Mouse (Mus musculus): Measurements from ENCODE around the gene Hdac9.
"Not testable (repeated sequence)": the region's sequence is repeated elsewhere in the genome, so short reads cannot be mapped to it uniquely, and the experiment has no call there.

The Hdac9 gene

DNA sequence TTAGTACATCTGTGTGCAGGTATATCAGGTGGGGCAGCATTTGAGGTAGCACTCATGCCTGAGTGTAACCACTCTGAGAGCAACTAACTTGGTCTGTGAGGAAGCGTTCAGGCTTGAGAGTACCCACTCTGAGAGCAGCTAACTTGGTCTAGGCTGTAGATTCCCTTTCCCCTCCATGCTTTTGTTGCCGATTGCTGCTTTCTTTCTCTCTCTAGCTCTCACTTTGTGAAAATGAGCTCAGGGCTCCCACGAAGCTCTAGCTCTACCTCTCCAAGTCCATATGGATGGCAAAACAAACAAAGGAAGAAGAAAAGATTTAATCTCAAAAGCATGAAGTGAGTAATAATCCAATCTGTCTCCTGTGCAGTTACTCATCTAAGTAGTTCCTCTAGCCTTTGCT, 421.0 kb downstream of the Hdac9 start:
- no peak for DNase-seq (ENCODE audit: low spot score in 2 of 2)

DNA sequence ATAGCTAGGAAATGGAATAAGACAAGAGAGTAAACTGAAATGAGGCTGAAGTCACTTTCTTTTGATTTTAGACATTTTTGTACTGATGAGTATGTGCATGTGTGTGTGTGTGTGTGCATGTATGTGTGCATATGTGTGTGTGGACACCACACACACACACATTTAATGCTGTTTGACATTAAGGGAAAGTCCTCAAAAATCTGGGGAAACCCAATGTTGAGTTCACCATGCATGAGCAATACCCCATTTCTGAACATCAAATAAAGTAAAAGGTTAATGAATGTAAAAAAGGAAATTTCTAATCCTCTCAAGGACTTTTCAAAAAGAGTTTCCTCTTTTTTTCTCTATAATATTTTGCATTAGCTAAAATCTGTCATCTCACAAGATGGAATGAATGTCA, 427.3 kb downstream of the Hdac9 start:
- DNase-seq (ENCODE audit: low spot score in 2 of 2): no peak

DNA sequence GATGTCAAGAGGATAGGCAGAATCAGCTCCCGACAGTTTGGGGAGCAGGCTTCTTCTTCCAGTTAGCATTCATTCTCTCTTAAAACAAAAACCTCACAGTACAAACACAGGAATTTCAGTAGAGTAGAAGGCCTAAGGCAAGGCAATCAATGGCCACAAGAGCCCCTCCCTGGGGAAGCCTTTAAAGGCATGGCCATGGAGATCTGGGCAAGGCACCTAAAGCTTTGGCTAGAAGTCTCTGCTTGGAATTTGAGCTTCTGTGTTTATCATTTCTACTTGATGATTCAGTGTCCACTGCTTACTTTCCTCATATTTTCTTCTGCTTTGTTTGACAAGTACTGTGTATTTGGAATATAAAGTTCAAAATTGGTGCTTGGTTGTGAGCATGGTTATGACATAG, 429.2 kb downstream of the Hdac9 start:
- no peak for DNase-seq (ENCODE audit: low spot score in 2 of 2)

DNA sequence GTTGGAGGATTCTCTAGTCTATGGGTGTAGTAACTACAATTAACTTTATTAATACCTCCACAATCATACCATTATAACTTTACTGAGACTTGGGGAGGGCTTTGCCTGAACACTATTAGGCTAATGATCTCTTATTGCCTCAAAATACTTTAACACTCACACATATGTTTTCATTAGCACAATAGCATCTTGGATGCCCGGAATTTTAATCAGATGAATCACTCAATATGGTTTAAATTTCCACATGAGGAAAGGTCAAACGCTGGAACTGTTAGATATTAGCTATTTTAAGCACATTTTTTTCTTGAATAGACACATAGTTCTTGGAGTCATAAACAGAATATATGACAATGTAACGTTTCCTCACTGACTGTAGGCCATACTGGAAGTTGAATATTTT, 429.9 kb downstream of the Hdac9 start:
- no peak for DNase-seq (ENCODE audit: low spot score in 2 of 2)

DNA sequence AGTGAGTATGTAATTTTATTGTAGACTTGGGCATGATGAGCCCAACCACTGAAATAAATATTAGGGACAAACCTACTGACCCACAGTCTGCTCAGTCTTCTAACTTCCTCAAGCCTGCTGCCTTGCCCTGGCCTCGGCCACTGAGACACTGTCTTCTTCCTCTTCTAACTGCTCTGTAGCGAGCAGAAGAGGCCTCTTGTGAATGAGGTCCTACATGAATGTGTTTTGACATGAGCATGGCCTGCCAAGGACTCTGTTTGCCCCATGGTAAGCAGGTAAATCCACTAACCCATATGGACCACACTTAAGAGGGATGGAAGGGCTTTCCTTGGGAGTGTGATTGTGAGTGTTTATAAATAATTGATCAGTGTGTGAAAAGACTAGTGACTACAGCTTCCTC, 430.9 kb downstream of the Hdac9 start:
- DNase-seq (ENCODE audit: low spot score in 2 of 2): no peak

DNA sequence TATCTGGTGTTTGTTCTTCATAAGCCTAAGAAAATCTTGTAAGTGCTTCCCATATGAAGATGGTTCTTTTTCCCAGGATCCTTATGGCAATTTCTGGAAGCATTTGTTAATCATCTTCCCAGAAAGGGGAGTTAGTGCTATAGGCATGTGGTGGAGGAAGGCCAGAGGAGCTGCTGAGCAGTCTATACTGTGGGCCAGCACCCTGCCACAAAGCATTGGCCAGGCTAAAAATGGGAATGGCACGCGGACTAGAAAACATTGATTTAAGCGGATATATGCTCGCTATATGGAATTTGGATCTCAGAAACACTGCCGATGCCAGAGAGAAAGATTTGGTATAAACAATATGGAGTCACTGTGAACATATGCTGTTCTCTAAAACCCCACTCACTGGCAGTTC, 435.2 kb downstream of the Hdac9 start:
- DNase-seq (ENCODE audit: low spot score in 2 of 2): no peak

DNA sequence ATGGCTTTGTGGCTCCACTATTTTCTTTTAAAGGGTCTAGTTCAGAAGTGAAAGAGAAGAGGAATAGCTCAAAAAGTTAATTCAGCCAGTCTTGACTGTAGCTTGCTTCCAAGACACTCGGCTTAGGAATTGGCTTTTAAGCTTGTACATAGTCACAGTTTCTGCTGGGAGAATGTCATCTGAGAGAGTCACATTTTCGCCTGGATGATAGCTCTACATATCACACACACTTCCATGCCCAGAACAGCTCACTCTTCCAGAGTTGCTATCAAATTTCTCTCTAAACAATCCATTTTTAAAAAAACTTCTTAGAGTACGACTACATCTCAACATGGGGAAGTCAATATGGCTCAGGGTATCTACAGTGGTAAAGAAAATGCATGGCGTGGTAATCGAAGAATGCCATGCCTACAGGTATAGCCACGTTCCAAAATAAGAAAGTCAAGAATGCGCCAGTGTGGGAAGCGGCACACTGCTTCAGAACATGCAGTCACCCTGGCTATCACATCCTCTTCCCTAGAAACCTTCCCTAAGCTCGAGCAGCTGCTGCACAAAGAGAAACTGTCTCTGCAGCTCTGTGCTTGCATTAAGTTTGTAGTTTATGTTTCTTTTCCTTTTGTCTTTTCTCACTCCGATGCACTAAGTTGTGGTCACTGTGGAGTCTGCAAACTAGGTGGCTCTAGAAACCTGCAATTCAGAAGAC, 443.8 kb downstream of the Hdac9 start:
- DNase-seq (ENCODE audit: low spot score in 2 of 2): no peak

DNA sequence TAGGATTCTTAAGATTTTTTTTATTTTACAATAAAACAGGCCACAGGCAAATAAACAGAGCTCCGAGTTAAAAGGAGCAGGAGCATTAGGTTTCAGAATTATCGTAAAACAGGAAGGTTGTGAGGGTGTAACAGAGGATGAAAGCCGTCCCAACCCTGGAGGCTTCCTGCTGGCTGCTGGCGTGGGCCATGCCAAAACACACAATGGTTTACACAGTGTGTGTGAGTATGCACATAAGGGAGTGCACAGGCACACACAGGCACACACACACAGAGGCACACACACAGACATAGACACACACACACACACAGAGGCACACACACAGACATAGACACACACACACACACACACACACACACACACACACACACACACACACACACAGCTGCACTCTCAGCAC, 444.4 kb downstream of the Hdac9 start:
- no peak for DNase-seq (ENCODE audit: low spot score in 2 of 2)

DNA sequence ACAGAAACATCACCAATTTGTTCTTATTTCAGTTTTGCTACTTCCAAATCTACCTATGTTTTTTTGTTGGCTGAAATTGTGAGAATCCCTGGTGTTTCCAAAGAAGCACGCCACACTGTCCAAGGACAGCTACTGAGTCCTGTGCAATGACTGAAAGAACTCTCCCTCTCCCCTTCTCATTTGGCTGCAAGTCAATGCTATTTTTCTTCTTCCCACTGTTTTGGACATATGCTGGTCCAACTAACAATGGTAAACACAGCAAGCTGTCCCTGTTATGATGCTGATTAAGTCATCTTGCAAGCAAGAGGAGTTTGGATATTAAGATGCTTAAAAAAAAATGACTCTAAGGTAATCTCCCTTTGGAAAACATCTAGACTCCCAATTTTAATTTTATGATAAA, 455.2 kb downstream of the Hdac9 start:
- DNase-seq (ENCODE audit: low spot score in 2 of 2): no peak

DNA sequence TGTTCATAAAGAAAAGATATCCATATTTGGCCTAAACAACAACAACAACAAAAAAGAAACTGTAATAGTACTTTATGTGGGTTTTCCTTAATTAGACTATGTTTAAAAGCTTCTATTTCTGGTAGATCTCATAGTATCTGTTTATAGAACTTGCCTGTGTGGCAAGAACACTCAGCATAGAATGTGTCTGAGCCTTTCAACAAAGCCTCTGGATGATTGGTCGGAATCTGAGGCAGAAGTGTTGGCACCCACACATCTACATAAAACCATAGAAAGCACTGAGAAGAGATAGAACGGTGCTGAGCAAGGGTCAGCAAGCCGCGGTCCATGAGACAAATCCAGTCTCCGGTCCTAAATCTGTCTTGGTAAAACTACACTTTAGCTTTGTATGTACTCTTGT, 464.3 kb downstream of the Hdac9 start:
- no peak for DNase-seq (ENCODE audit: low spot score in 2 of 2)

DNA sequence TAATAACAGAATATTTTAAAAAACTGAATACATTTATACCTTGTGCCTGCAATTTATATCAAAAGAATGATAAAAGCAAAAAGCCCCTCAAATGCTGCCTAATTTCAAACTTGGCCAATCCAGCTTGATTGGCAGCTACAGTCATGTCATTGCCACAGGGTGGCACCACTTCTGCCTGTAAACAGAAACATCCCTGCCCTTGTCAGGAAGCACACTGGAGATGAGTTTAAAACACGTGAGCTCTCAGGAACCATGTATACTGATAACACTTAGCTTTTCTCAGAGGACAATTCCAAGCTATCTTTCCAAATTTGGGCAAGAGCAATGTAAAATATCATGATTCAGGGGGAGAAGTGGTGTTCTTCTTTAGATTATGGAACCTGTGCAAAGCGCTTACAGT, 465.7 kb downstream of the Hdac9 start:
- no peak for DNase-seq (ENCODE audit: low spot score in 2 of 2)

DNA sequence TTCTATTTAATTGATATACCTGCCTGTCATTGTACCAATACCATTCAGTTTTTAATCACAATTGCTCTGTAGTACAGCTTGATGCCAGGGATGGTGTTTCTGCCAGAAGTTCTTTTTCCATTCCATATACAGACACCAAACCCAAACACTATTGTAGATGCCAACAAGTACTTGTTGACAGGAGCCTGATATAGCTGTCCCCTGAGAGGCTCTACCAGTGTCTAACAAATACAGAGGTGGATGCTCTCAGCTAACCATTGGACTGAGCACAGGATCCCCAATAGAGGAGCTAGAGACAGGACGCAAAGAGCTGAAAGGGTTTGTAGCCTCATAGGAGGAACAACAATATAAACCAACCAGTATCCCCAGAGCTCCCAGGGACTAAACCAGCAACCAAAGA, 472.2 kb downstream of the Hdac9 start:
- DNase-seq (ENCODE audit: low spot score in 2 of 2): not testable (repeated sequence)

DNA sequence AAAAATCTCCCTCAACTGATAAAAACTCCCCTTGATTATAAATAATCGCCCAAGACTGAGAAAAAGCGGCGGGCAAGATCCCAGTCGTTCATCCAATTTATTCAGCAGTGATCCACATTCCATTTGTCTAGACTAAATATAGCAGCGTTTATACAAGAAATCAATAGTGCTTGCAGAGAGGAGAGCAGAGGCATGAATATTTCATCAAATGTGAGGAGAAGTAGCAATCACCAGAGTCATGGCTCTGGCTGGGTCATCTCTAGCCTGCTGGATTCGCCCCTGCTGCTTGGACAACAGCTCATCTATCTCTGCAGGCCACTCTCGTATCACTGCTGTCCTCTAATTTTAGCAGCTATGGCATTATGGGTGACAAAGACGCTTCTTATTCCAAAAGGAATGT, 476.0 kb downstream of the Hdac9 start:
- DNase-seq (ENCODE audit: low spot score in 2 of 2): no peak

DNA sequence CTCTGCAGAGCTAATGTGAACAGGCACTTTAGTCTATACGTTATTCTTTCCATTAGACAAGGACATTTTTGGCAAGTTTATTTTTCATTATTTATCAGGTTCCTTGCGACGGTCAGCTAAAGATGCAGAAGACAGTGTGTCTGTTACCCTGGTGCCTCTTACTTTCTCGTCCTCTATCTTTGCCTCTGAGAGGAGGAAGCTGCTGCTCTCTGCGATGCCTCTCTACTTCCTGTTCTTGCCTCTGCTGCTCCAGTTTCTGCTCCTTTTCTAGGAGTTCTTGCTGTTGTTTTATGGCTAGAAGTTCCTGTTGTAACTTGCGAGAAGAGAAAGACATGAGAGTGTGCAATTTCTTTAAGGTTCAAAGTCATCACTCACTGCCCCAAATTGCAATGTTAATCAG, 484.0 kb downstream of the Hdac9 start:
- no peak for DNase-seq (ENCODE audit: low spot score in 2 of 2)

DNA sequence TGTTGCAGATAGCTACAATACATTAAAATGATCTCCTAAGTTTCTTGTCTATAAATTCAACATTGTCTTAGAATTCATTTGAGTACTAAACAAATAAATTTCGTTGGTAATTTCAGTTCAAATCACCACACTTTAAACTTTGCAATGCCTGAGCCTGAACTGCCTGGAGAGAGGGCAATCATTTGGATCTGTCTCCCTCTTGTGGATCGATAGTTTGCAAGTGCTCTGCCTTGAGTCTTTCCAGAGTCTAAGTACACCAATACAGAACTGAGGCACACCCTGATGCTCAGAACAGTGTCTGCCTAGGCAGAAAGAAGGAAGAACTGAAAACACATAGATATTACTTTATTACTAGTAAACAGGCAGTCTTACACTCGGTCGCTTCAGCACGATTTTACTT, 484.4 kb downstream of the Hdac9 start:
- no peak for DNase-seq (ENCODE audit: low spot score in 2 of 2)

DNA sequence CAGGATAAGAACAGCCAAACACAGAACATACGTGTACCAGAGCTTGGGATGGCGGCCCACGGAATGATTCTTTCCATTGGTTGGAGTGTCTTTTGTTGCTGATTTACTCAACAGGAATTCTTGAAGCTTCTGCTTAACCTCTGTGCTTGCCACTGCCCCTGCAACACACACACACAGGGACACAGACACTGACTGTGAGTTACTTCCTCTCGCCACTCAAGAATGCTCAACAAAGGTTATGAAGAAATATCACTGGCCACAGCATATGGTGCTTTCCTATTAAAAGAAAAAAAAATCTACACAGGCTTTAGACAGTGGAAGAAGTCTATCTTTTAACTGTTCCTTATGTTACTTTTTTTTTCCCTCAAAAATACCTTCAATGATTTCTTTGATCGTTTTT, 485.1 kb downstream of the Hdac9 start:
- DNase-seq (ENCODE audit: low spot score in 2 of 2): no peak

DNA sequence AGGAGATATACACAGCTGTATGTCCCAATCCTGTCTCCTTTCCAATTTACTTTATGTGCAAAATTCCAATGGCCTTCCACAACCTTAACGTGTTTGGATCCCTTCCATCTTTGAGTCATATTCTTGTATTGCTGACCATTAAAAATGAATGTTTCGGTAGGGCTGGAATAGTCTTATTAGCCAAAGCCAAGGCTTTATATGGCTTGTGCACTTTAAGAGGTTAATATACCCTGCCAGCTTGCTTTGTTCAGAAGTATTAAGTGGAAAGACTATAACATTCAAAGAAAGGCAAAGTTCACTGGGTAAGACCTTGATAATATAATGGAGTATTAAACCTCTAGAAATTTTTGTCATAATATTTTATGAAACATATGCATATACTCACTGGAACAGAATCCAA, 491.4 kb downstream of the Hdac9 start:
- DNase-seq (ENCODE audit: low spot score in 2 of 2): no peak

DNA sequence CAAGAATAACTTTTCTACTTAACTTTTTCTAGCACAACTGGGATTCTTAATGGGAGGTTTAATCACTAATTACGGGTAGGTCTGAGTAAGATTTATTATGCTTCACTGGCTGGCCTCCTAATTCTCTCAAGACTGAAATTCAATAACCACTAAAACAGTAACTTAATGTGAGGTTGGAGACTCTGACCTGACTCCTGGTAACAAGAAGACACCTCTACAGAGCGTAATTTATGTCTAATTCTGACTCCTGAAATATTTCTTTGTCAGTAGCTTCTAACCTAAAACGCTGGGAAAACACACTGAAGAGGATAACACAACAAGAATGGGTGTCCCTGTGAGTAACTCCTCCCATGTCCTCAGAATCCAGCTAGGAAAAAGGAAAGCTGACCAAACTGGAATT, 508.8 kb downstream of the Hdac9 start:
- no peak for DNase-seq (ENCODE audit: low spot score in 2 of 2)

DNA sequence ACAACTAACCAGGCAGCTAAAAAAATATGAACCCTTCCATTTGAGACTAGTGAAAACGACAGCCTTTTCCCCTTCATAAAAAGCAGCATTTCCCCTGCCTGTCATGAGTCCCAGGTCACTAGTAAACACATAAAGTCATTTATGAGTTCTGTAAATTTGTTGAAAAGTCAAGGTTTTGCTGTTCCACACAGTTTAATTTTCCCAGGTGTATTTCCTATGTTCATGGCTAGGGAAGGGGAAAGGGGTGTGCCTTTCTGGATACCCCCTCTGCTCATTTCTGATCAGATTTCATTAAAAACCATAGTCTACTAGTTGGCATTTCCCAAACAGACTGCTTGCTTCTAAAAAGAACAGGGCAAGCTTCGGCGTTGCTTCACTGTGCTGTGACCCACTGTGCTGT, 509.8 kb downstream of the Hdac9 start:
- no peak for DNase-seq (ENCODE audit: low spot score in 2 of 2)

DNA sequence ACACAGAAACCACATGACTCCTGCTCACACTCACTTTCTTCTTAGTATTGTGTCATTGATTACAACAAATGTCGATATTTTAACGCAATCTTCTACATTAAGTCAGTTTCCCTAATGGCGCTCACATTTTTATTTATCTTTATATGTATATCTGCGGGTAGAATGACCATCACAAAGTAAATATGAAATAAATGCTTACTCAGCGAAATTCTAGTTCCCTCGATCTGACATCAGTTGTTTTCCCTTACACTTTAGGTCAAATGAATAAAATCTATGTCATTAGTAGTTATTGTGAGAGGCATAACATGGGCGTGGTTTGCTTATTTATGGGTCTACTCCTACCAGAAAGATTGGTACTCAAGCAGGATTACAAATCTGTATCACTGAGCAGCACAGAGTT, 514.8 kb downstream of the Hdac9 start:
- DNase-seq (ENCODE audit: low spot score in 2 of 2): no peak

DNA sequence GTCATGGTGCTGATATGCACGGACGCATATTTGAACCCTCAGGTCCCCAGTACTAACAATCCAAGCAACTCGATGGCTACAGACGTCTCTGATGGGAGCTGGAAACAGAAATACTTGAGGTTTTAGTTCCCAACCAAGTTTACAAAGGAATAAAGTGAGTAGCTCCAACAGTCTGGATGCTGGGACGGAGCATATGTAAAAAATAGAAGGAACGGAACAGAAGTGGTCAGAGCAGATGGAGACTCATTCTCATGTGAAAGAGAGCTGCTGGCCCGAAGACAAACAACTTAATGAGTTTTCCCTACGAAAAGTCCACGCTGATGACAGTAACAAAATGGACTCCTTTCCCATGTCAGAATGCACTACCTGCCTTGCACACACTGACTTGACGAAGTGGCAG, 518.3 kb downstream of the Hdac9 start:
- DNase-seq (ENCODE audit: low spot score in 2 of 2): no peak

DNA sequence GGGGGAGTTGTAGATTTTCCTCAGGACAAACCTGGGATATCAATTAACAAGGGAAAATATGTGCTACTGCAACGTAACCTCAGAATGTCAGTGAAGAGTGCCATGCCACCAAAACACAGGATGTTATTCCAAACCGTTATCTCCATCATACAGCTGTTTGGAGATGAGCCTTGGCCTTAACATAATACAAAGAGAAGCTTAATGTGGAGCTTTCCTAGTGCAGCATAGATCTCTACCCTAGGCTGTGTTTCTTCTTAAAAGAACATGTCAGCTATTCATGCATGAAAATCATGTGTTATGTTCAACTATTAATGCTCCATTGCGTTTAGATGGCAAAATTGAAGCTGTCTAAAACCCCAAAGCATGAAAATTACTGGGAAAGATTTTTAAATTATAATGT, 522.6 kb downstream of the Hdac9 start:
- DNase-seq (ENCODE audit: low spot score in 2 of 2): no peak

DNA sequence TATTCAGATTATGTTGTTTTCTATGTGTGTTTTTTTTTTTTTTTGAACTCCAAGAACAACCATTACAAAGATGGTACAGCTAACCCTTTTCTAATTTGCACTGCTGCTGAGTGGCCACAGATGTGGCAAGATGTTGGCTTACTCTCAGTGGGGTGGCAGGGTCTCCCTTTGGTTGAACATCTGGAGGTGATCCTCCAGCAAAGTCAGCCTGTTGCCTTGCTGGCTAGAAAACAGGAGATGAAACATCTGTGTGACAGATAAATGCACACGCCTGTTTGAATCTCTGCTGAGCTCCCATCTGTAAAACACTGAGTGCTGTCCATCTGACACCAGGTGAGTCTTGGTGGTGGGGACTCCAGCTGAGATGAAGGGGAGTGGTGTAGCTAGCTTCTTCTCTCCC, 537.2 kb downstream of the Hdac9 start:
- DNase-seq (ENCODE audit: low spot score in 2 of 2): no peak

DNA sequence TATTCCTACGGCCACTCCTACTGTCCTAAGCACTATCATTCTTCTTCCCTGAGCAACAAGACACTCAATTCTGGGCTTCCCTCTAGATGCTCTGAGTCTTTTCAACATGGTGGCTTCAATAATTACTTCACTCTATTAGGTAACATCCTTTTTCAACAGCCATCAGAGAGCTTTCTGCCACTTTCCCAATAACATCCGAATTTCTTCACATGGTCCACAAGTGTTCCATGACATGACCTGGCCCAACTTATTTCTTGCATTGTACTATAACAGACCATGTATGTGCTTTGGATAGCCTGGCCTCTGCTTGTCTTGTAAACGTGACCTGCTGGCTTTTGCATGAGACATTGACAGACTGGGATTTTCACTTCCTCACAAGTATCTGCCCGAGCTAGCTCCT, 538.3 kb downstream of the Hdac9 start:
- DNase-seq (ENCODE audit: low spot score in 2 of 2): no peak

DNA sequence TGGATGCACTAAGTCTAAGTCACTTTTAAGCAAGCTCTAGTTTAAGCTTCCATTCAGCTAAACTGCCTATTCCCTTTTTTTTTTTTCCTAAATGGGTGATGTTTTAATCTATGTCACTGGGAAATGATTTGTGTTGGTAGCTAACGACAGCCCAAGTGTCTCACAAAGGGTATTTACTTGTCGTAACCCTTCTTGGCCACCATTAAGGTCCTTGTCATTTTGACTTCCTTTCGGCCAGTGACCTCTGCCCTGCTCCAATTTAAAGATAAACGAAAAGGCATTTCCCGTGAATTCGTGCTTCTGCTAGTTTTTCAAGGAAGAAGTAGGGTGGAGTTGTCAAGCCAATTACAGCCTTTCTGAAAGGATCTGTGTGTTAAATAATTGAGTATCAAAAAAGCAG, 565.0 kb downstream of the Hdac9 start:
- no peak for DNase-seq (ENCODE audit: low spot score in 2 of 2)

All from frontal cortex, postnatal 14 days (tissue).